In genomic region chr12:108436029-108436923, GRCm38 (mm10) we compare ENCODE assay signal across 8 mouse cellular contexts.
DNase-seq lines count a peak whose midpoint lies in the region; ATAC-seq lines count a peak whose summit lies in the region.
"Had no signal": no experiment of that assay in that cellular context is flagged by ENCODE, and none has a peak within 500 bp of the region (broad histone marks: within the 10 kb centered on the region; RNA-seq: fewer than 3 reads in every experiment).

No protein-coding gene starts in this region.

- WGBS in hindbrain, embryonic 16.5 days, result 55% methylated on average over 24 of the region's 24 CpGs
- WGBS in midbrain, embryonic 12.5 days, result 59% methylated on average over 24 of the region's 24 CpGs

- no peak overlapping the region for H3K4me3 ChIP-seq in hindbrain, embryonic 16.5 days (ENCODE audit: low read length)
- no peak overlapping the region for H3K4me3 ChIP-seq in midbrain, embryonic 12.5 days

- intact Hi-C loops in gastrocnemius, postnatal 14 days (cut with DNase I; ENCODE audit: low total_unique reads), result no loop called here

- peak; percentile 81 for DNase-seq in right cerebral cortex, adult 18-20 months
- no peak for DNase-seq in right cerebral cortex, postnatal 14 days
- DNase-seq in gastrocnemius, postnatal 14 days, result peak; percentile 43
- no peak for DNase-seq in adrenal gland, postnatal 14 days
- DNase-seq in thymus, postnatal 4 days, result no peak

- H3K36me3 ChIP-seq in hindbrain, embryonic 16.5 days (ENCODE audit: control insufficient read depth, insufficient read depth, low read length), result no peaks in the 10 kb centered on the region
- H3K36me3 ChIP-seq in midbrain, embryonic 12.5 days, result no peaks in the 10 kb centered on the region

- H3K9ac ChIP-seq in hindbrain, embryonic 16.5 days (ENCODE audit: low read depth, low read length), result 0 out of 2 replicates have a peak overlapping the region, but pooled peaks have one; percentile 33
- no peak overlapping the region; the same call in 1 of the 2 replicates for H3K9ac ChIP-seq in midbrain, embryonic 12.5 days (replicated peaks)
- H3K9ac ChIP-seq: liver, embryonic 14.5 days had no signal

- H3K27me3 ChIP-seq in hindbrain, embryonic 16.5 days (replicated peaks; ENCODE audit: control insufficient read depth, insufficient read depth, low read length), result no peaks in the 10 kb centered on the region
- H3K27me3 ChIP-seq in midbrain, embryonic 12.5 days, result no peaks in the 10 kb centered on the region

- ATAC-seq in hindbrain, embryonic 16.5 days, result no peak
- ATAC-seq in midbrain, embryonic 12.5 days (ENCODE audit: low FRiP score, low read depth), result no peak

- H3K27ac ChIP-seq in hindbrain, embryonic 16.5 days (ENCODE audit: low read depth, low read length), result peak overlapping the region; percentile 59; the same call in 1 of the 2 replicates
- H3K27ac ChIP-seq in midbrain, embryonic 12.5 days (replicated peaks), result peak overlapping the region; percentile 56
- H3K27ac ChIP-seq: liver, embryonic 14.5 days had no signal

- no peak overlapping the region for H3K4me2 ChIP-seq in hindbrain, embryonic 16.5 days (ENCODE audit: low read length)
- no peak overlapping the region for H3K4me2 ChIP-seq in midbrain, embryonic 12.5 days (replicated peaks)

- peaks cover 19% of the 10 kb centered on the region for H3K4me1 ChIP-seq in hindbrain, embryonic 16.5 days (ENCODE audit: control insufficient read depth, insufficient read depth, low read depth, low read length)
- H3K4me1 ChIP-seq in midbrain, embryonic 12.5 days, result peaks cover 45% of the 10 kb centered on the region

- no peaks in the 10 kb centered on the region for H3K9me3 ChIP-seq in hindbrain, embryonic 16.5 days (ENCODE audit: control insufficient read depth, low read length)
- no peaks in the 10 kb centered on the region for H3K9me3 ChIP-seq in midbrain, embryonic 12.5 days

Comparison
In these comparisons a context has a peak if more than half of its experiments do, and no peak if none do; other contexts are left out.
1. DNase-seq: peak in right cerebral cortex, adult 18-20 months (single experiment) and gastrocnemius, postnatal 14 days (single experiment); none in right cerebral cortex, postnatal 14 days (single experiment), adrenal gland, postnatal 14 days (single experiment) and thymus, postnatal 4 days (single experiment).